10 mouse cellular contexts compared by ENCODE assay signal in the genomic region with DNA sequence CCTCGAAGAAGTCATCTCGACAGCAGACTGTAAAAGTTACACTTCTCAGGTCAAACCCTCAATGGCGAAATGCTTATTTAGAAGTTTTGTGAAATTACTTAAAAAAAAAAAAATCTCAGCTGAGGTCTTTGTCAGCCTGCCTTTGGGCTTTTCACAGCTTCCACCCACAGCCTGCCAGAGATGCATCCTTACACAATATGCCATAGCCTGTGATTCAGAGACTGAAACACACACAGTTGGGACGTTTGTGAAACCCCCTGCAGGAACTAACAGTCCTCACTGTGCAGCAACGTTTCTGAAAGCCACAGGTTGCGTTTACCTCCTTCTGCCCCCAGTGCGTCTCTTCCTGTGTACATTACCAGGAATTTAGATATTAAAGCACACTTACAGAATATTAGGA.
"Had no signal": no experiment of that assay in that cellular context is flagged by ENCODE, and none has a peak within 500 bp of the region (broad histone marks: within the 10 kb centered on the region; RNA-seq: fewer than 3 reads in every experiment).

No protein-coding gene starts in this region.

- DNase-seq: kidney, adult 2 months; kidney, postnatal 25 days; liver, embryonic 13.5 days; lung, adult 2 months; lung, postnatal 14 days; lung, postnatal 4 days; retina, postnatal 1 day; thymus, adult 2 months; thymus, postnatal 14 days; thymus, postnatal 4 days had no signal
